Mouse (Mus musculus) thymus, postnatal 14 days (tissue): ENCODE data around the gene Kcnk5.

ENCODE experiments used
- DNase-seq: peaks from one replicate; pipeline ENCODE4 v3.0.0; 2021

The Kcnk5 gene

GRCm38 (mm10) chr14:20181466-20181921 is at the start of gene Kcnk5:
Kcnk5 (minus strand) TSS chr14:20181809.
- DNase-seq: peak; percentile 92

- no peak for DNase-seq
Measured at GRCm38 (mm10) chr14:20230063-20230491, 48.5 kb upstream of the Kcnk5 start.

- DNase-seq: no peak
Measured at GRCm38 (mm10) chr14:20229437-20229836, 47.8 kb upstream of the Kcnk5 start.

GRCm38 (mm10) chr14:20228336-20228735 is 46.7 kb upstream of the Kcnk5 start:
- DNase-seq: no peak

GRCm38 (mm10) chr14:20226982-20227381 is 45.4 kb upstream of the Kcnk5 start:
- DNase-seq: no peak

GRCm38 (mm10) chr14:20226488-20226887 is 44.9 kb upstream of the Kcnk5 start:
- no peak for DNase-seq

GRCm38 (mm10) chr14:20225525-20225924 is 43.9 kb upstream of the Kcnk5 start:
- no peak for DNase-seq

GRCm38 (mm10) chr14:20224576-20225218 is 43.1 kb upstream of the Kcnk5 start:
- no peak for DNase-seq

- no peak for DNase-seq
Measured at GRCm38 (mm10) chr14:20224163-20224562, 42.6 kb upstream of the Kcnk5 start.

- no peak for DNase-seq
Measured at GRCm38 (mm10) chr14:20223253-20223652, 41.6 kb upstream of the Kcnk5 start.

- DNase-seq: no peak
Measured at GRCm38 (mm10) chr14:20221083-20221482, 39.5 kb upstream of the Kcnk5 start.

- DNase-seq: no peak
Measured at GRCm38 (mm10) chr14:20219849-20220248, 38.2 kb upstream of the Kcnk5 start.

- no peak for DNase-seq
Measured at GRCm38 (mm10) chr14:20217299-20217864, 35.8 kb upstream of the Kcnk5 start.

GRCm38 (mm10) chr14:20216561-20217298 is 35.1 kb upstream of the Kcnk5 start:
- no peak for DNase-seq

- peak; percentile 10 for DNase-seq
Measured at GRCm38 (mm10) chr14:20215826-20216225, 34.2 kb upstream of the Kcnk5 start.

- no peak for DNase-seq
Measured at GRCm38 (mm10) chr14:20214125-20214524, 32.5 kb upstream of the Kcnk5 start.

- no peak for DNase-seq
Measured at GRCm38 (mm10) chr14:20211754-20212601, 30.4 kb upstream of the Kcnk5 start.

GRCm38 (mm10) chr14:20209926-20210325 is 28.3 kb upstream of the Kcnk5 start:
- DNase-seq: no peak

- no peak for DNase-seq
Measured at GRCm38 (mm10) chr14:20208435-20208834, 26.8 kb upstream of the Kcnk5 start.

- no peak for DNase-seq
Measured at GRCm38 (mm10) chr14:20205747-20206146, 24.1 kb upstream of the Kcnk5 start.

GRCm38 (mm10) chr14:20203301-20203700 is 21.7 kb upstream of the Kcnk5 start:
- peak; percentile 20 for DNase-seq

- DNase-seq: no peak
Measured at GRCm38 (mm10) chr14:20202655-20203181, 21.1 kb upstream of the Kcnk5 start.
